Mouse (Mus musculus) C2C12 (cell line): ENCODE measurements around the gene Atrnl1. TPM values are rescaled to one million over a fixed set of nuclear protein-coding genes. Genes with fewer than 3 reads are reported as not detected.

Experiments
- H3K27me3 ChIP-seq: one replicate; pipeline ENCODE4 v1.6.1; 2011; ENCODE audit not compliant: control insufficient read depth, insufficient read depth, insufficient read length
- H3K36me3 ChIP-seq: one replicate; pipeline ENCODE4 v1.6.1; 2011; ENCODE audit not compliant: control insufficient read depth, insufficient read depth
- H3K4me3 ChIP-seq: one replicate; pipeline ENCODE4 v1.5.1; 2011; ENCODE audit warnings: mild to moderate bottlenecking, control low read depth; ENCODE audit not compliant: poor library complexity, insufficient read depth, severe bottlenecking
- H3K79me2 ChIP-seq: one replicate; pipeline ENCODE4 v1.6.1; 2011; ENCODE audit not compliant: control insufficient read depth, insufficient read depth
- H3K79me3 ChIP-seq: one replicate; pipeline ENCODE4 v1.6.1; 2011; ENCODE audit warnings: low read depth, control low read depth
- H3ac ChIP-seq: one replicate; pipeline ENCODE3; 2011; ENCODE audit warnings: low read depth; ENCODE audit not compliant: control insufficient read depth, insufficient read length
- CEBPB ChIP-seq: IDR thresholded peaks from one replicate; pipeline ENCODE4 v1.6.1; 2011; ENCODE audit warnings: low read depth, mild to moderate bottlenecking, control low read depth, moderate library complexity
- CTCF ChIP-seq: IDR thresholded peaks from one replicate; pipeline ENCODE4 v1.5.1; 2011; ENCODE audit not compliant: control insufficient read depth, insufficient read depth, insufficient read length
- FOSL1 ChIP-seq: IDR thresholded peaks from one replicate; pipeline ENCODE4 v1.8.0; 2011; ENCODE audit warnings: mild to moderate bottlenecking, low read length; ENCODE audit not compliant: poor library complexity, insufficient read depth, severe bottlenecking
- MAX ChIP-seq: IDR thresholded peaks from one replicate; pipeline ENCODE4 v1.6.1; 2011; ENCODE audit warnings: mild to moderate bottlenecking, control low read depth
- MYOD1 ChIP-seq: IDR thresholded peaks from one replicate; pipeline ENCODE4 v1.6.1; 2011; ENCODE audit warnings: low read depth; ENCODE audit not compliant: control insufficient read depth, insufficient read length
- MYOG ChIP-seq: IDR thresholded peaks from one replicate; pipeline ENCODE4 v1.6.1; 2011; ENCODE audit not compliant: control insufficient read depth, insufficient read length; ENCODE audit errors: extremely low read depth
- USF1 ChIP-seq: IDR thresholded peaks from one replicate; pipeline ENCODE4 v1.6.1; 2011; ENCODE audit warnings: low read depth, mild to moderate bottlenecking, control low read depth, moderate library complexity
- polyA plus RNA-seq: library from polyadenylated mRNA; unstranded; fragments of >200 nt; fragmentation: generic; extraction: Trizol; gene quantifications from one replicate; pipeline ENCODE4 v1.2.1, GENCODE M21; 2012; ENCODE audit warnings: missing spikeins

Atrnl1 gene
- polyA plus RNA-seq, 1 experiment, result 3.3 TPM

GRCm38 (mm10) chr19:58072404-58072803 is 461.6 kb downstream of the Atrnl1 start:
- H3ac ChIP-seq, result no peak overlapping the region
- TF ChIP-seq MAX (no peak), CTCF (no peak), USF1 (no peak), CEBPB (no peak), MYOD1 (no peak), FOSL1 (no peak), MYOG (no peak)
- H3K79me3 ChIP-seq, result no peaks in the 10 kb centered on the region
- H3K36me3 ChIP-seq, result no peaks in the 10 kb centered on the region
- no peak overlapping the region for H3K4me3 ChIP-seq
- no peaks in the 10 kb centered on the region for H3K79me2 ChIP-seq
- H3K27me3 ChIP-seq, result no peaks in the 10 kb centered on the region

GRCm38 (mm10) chr19:58072846-58073245 is 462.0 kb downstream of the Atrnl1 start:
- no peaks in the 10 kb centered on the region for H3K27me3 ChIP-seq
- no peak overlapping the region for H3K4me3 ChIP-seq
- H3ac ChIP-seq, result no peak overlapping the region
- H3K79me3 ChIP-seq, result no peaks in the 10 kb centered on the region
- no peak for TF ChIP-seq USF1
- no peaks in the 10 kb centered on the region for H3K36me3 ChIP-seq
- no peaks in the 10 kb centered on the region for H3K79me2 ChIP-seq

GRCm38 (mm10) chr19:58075252-58075651 is 464.4 kb downstream of the Atrnl1 start:
- H3K79me3 ChIP-seq, result no peaks in the 10 kb centered on the region
- no peaks in the 10 kb centered on the region for H3K27me3 ChIP-seq
- H3K36me3 ChIP-seq, result no peaks in the 10 kb centered on the region
- no peaks in the 10 kb centered on the region for H3K79me2 ChIP-seq
- no peak overlapping the region for H3K4me3 ChIP-seq
- TF ChIP-seq CTCF, result no peak
- no peak for TF ChIP-seq USF1
- TF ChIP-seq MYOG, result no peak
- TF ChIP-seq MAX, result no peak
- no peak for TF ChIP-seq MYOD1
- TF ChIP-seq CEBPB, result no peak
- no peak for TF ChIP-seq FOSL1
- no peak overlapping the region for H3ac ChIP-seq

GRCm38 (mm10) chr19:58076961-58077371 is 466.1 kb downstream of the Atrnl1 start:
- no peaks in the 10 kb centered on the region for H3K27me3 ChIP-seq
- H3K79me2 ChIP-seq, result no peaks in the 10 kb centered on the region
- H3K36me3 ChIP-seq, result no peaks in the 10 kb centered on the region
- no peak for TF ChIP-seq MYOG
- TF ChIP-seq MAX, result no peak
- no peak for TF ChIP-seq USF1
- TF ChIP-seq CTCF, result no peak
- no peak for TF ChIP-seq FOSL1
- TF ChIP-seq MYOD1, result no peak
- no peak overlapping the region for H3ac ChIP-seq
- no peak overlapping the region for H3K4me3 ChIP-seq
- H3K79me3 ChIP-seq, result no peaks in the 10 kb centered on the region

- no peak for TF ChIP-seq CTCF
- no peak for TF ChIP-seq MYOG
- no peak for TF ChIP-seq MYOD1
- no peak for TF ChIP-seq FOSL1
- TF ChIP-seq USF1, result no peak
- no peak for TF ChIP-seq MAX
- TF ChIP-seq CEBPB, result no peak
- Histone ChIP-seq H3K36me3 (no peaks in the 10 kb centered on the region), H3K79me3 (no peaks in the 10 kb centered on the region), H3K4me3 (no peak overlapping the region), H3K79me2 (no peaks in the 10 kb centered on the region), H3K27me3 (no peaks in the 10 kb centered on the region), H3ac (no peak overlapping the region)
Observed at GRCm38 (mm10) chr19:58077529-58078070, 466.8 kb downstream of the Atrnl1 start.

- no peaks in the 10 kb centered on the region for H3K79me3 ChIP-seq
- no peak overlapping the region for H3K4me3 ChIP-seq
- no peak overlapping the region for H3ac ChIP-seq
- no peaks in the 10 kb centered on the region for H3K27me3 ChIP-seq
- no peaks in the 10 kb centered on the region for H3K36me3 ChIP-seq
- H3K79me2 ChIP-seq, result no peaks in the 10 kb centered on the region
- TF ChIP-seq MYOG (no peak), MAX (no peak), CTCF (no peak), CEBPB (no peak), USF1 (no peak), MYOD1 (no peak), FOSL1 (no peak)
Observed at GRCm38 (mm10) chr19:58080168-58080567, 469.3 kb downstream of the Atrnl1 start.
